Mouse (Mus musculus): ENCODE results near the gene Filip1. TPM values are rescaled to one million over a fixed set of nuclear protein-coding genes. Genes with fewer than 3 reads are reported as not detected.

The Filip1 gene
- total and polyA plus RNA-seq, 3 experiments, result 0.71 to 1.5 (median 1.3) TPM

DNA sequence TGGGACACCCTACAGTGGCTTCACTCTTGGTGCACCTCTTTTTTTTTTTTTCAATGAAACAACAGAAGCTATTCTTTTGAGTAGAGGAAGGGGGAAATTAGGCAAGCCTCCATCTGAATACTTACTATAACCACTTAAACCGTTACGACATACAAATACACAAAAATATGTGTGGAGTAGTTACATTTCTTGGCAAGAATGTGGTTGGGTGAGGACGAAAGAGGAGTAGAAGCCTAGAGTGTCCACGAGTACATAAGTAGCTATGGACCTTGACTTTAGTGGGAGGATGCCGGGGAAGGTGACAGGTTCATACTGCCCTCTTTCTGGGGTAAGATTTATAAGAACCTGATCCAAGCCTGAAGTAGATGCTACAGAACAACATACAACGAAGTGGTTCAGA is 15.4 kb downstream of the Filip1 start:
- Histone ChIP-seq H3K79me2 (replicated peaks; ENCODE audit: control insufficient read depth, extremely low read depth, insufficient read depth, poor library complexity, severe bottlenecking) (no peaks in the 10 kb centered on the region), H3K9me3 (replicated peaks; ENCODE audit: low read length) (no peaks in the 10 kb centered on the region), H3K4me3 (replicated peaks in 1 of 3; ENCODE audit: low read depth in 2 of 3, low read length in 2 of 3, poor library complexity in 1 of 3) (no peak overlapping the region), H3K4me2 (ENCODE audit: insufficient read depth, low read depth, poor library complexity, severe bottlenecking) (peak overlapping the region; percentile 15; the same call in 1 of the 2 replicates), H3K9ac (ENCODE audit: insufficient read depth, low read depth) (no peak overlapping the region), H3K27me3 (replicated peaks) (no peaks in the 10 kb centered on the region), H3K27ac (ENCODE audit: insufficient read depth, low read depth) (no peak overlapping the region), H3K36me3 (replicated peaks in 1 of 2; ENCODE audit: control insufficient read depth in 1 of 2, insufficient read depth in 1 of 2, low read length in 1 of 2) (no peaks in the 10 kb centered on the region), H3K4me1 (ENCODE audit: control insufficient read depth in 1 of 2, insufficient read depth in 2 of 2) (no peaks in the 10 kb centered on the region)
- in situ Hi-C loops (cut with MboI; ENCODE audit: low pct_ligation_motif_present, low pct_unique_long_range_greater_than_20kb, low sequenced_read_pairs), result loop anchor here (25.0 kb wide), 1 partner anchor 110 kb away; no protein-coding TSS in a partner anchor
- TF ChIP-seq USF2 (conservative IDR thresholded peaks at IDR 0.05; ENCODE audit: low read depth, low read length) (no peak), ZNF384 (IDR thresholded peaks at IDR 0.05; ENCODE audit: low read depth, low read length) (0 out of 2 replicates have a peak, but pooled peaks have one; percentile 22)
- dilution Hi-C loops (cut with MboI; ENCODE audit: extremely low pct_ligation_motif_present, extremely low pct_unique_long_range_greater_than_20kb, low sequenced_read_pairs), result no loop called here
- DNase-seq (ENCODE audit: extremely low read depth), result no peak

DNA sequence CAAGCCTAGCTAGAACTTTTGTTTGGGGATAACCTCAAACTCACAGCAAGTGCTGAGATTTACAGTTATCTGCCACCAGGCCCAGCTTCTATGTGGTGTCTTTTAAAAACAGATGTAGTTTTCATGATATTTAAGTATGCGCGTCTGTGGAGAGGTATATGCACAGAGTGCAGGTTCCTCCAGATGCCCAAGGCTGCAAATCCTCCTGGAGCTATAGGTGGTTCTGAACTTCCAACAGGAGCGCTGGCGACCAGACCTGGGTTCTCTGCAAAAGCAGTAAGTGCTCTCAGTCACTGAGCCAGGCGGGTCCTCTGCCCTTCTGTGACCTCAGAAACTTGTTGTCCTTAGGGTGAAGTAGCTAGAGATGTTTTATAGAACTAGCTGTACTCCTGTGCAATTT is 18.4 kb downstream of the Filip1 start:
- in situ Hi-C loops (cut with MboI; ENCODE audit: low pct_ligation_motif_present, low pct_unique_long_range_greater_than_20kb, low sequenced_read_pairs), result loop anchor here (25.0 kb wide), 1 partner anchor 107 kb away; no protein-coding TSS in a partner anchor
- dilution Hi-C loops (cut with MboI; ENCODE audit: extremely low pct_ligation_motif_present, extremely low pct_unique_long_range_greater_than_20kb, low sequenced_read_pairs), result no loop called here

DNA sequence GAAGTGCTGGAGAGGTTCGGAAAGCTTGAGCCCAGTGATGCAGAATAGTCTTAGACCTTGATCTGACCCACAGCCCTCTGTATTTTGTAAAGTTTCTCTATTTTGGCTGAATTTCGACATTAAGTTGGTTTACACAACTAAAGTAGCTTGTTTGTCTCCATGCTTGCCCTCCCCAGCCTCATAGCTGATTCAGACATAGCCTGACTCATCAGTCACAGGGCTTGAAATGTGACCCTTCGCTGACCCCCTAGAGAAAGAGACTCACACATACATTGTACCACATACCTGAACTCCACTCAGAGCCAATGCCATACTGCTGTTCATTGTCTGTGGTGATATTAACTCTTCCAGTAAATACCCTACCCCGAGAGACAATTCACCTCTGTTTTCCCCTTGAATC is 19.6 kb downstream of the Filip1 start:
- Histone ChIP-seq H3K27ac (ENCODE audit: insufficient read depth, low read depth) (no peak overlapping the region), H3K36me3 (replicated peaks in 1 of 2; ENCODE audit: control insufficient read depth in 1 of 2, insufficient read depth in 1 of 2, low read length in 1 of 2) (no peaks in the 10 kb centered on the region), H3K9ac (ENCODE audit: insufficient read depth, low read depth) (no peak overlapping the region), H3K4me3 (replicated peaks in 1 of 3; ENCODE audit: low read depth in 2 of 3, low read length in 2 of 3, poor library complexity in 1 of 3) (no peak overlapping the region), H3K79me2 (replicated peaks; ENCODE audit: control insufficient read depth, extremely low read depth, insufficient read depth, poor library complexity, severe bottlenecking) (no peaks in the 10 kb centered on the region), H3K27me3 (replicated peaks) (no peaks in the 10 kb centered on the region), H3K4me2 (ENCODE audit: insufficient read depth, low read depth, poor library complexity, severe bottlenecking) (no peak overlapping the region), H3K9me3 (replicated peaks; ENCODE audit: low read length) (no peaks in the 10 kb centered on the region), H3K4me1 (ENCODE audit: control insufficient read depth in 1 of 2, insufficient read depth in 2 of 2) (peaks cover 0 to 5% of the 10 kb centered on the region in 2 experiments; a peak in 1 of 4 replicates)
- in situ Hi-C loops (cut with MboI; ENCODE audit: low pct_ligation_motif_present, low pct_unique_long_range_greater_than_20kb, low sequenced_read_pairs) (loop anchor here (25.0 kb wide), 1 partner anchor 106 kb away; no protein-coding TSS in a partner anchor), dilution Hi-C loops (cut with MboI; ENCODE audit: extremely low pct_ligation_motif_present, extremely low pct_unique_long_range_greater_than_20kb, low sequenced_read_pairs) (no loop called here)
- TF ChIP-seq UBTF (IDR thresholded peaks at IDR 0.05; ENCODE audit: low read depth, low read length) (no peak), ZNF384 (IDR thresholded peaks at IDR 0.05; ENCODE audit: low read depth, low read length) (no peak), HCFC1 (IDR thresholded peaks at IDR 0.05; ENCODE audit: low read depth, low read length) (no peak), KAT2A (IDR thresholded peaks at IDR 0.05; ENCODE audit: insufficient replicate concordance, low read length) (no peak), MAX (IDR thresholded peaks at IDR 0.05; ENCODE audit: low read length) (no peak)
- no peak for DNase-seq (ENCODE audit: extremely low read depth)

More for the DNA sequence above, 18.4 kb downstream of the Filip1 start:
- H3K9ac ChIP-seq (ENCODE audit: insufficient read depth, low read depth), result no peak overlapping the region
- no peaks in the 10 kb centered on the region for H3K9me3 ChIP-seq (replicated peaks; ENCODE audit: low read length)
- no peak overlapping the region for H3K4me2 ChIP-seq (ENCODE audit: insufficient read depth, low read depth, poor library complexity, severe bottlenecking)
- no peak for DNase-seq (ENCODE audit: extremely low read depth)
- no peak overlapping the region for H3K27ac ChIP-seq (ENCODE audit: insufficient read depth, low read depth)
- TF ChIP-seq MXI1 (IDR thresholded peaks at IDR 0.05; ENCODE audit: low read depth, low read length) (no peak), IRF4 (IDR thresholded peaks at IDR 0.05; ENCODE audit: low read depth, low read length) (no peak), POLR2A (IDR thresholded peaks at IDR 0.05; ENCODE audit: low read depth, low read length) (no peak), ZMIZ1 (IDR thresholded peaks at IDR 0.05; ENCODE audit: low read depth, low read length) (no peak), JUND (conservative IDR thresholded peaks at IDR 0.05; ENCODE audit: low read depth, low read length) (no peak), CHD1 (IDR thresholded peaks at IDR 0.05; ENCODE audit: low read depth, low read length) (no peak), POLR2AphosphoS2 (IDR thresholded peaks at IDR 0.05; ENCODE audit: low read depth, low read length) (no peak), MEF2A (IDR thresholded peaks at IDR 0.05; ENCODE audit: borderline replicate concordance, low read depth, low read length) (no peak), CTCF (conservative IDR thresholded peaks at IDR 0.05 in 1 of 2, IDR thresholded peaks at IDR 0.05 in 1 of 2; ENCODE audit: low read depth in 2 of 2, low read length in 2 of 2) (no peak), E2F4 (IDR thresholded peaks at IDR 0.05; ENCODE audit: insufficient replicate concordance, low read depth, low read length) (no peak), MAZ (IDR thresholded peaks at IDR 0.05; ENCODE audit: low read depth, low read length) (no peak), EP300 (IDR thresholded peaks at IDR 0.05; ENCODE audit: low read length) (no peak), MYC (IDR thresholded peaks at IDR 0.05; ENCODE audit: low read depth, low read length) (no peak), PAX5 (IDR thresholded peaks at IDR 0.05; ENCODE audit: low read length) (no peak), ZKSCAN1 (IDR thresholded peaks at IDR 0.05; ENCODE audit: borderline replicate concordance, low read depth, low read length) (no peak), ZC3H11A (IDR thresholded peaks at IDR 0.05; ENCODE audit: low read depth, low read length) (no peak), SIN3A (IDR thresholded peaks at IDR 0.05; ENCODE audit: low read length) (no peak)
- peaks cover 0 to 5% of the 10 kb centered on the region in 2 experiments; a peak in 1 of 4 replicates for H3K4me1 ChIP-seq (ENCODE audit: control insufficient read depth in 1 of 2, insufficient read depth in 2 of 2)
- H3K36me3 ChIP-seq (replicated peaks in 1 of 2; ENCODE audit: control insufficient read depth in 1 of 2, insufficient read depth in 1 of 2, low read length in 1 of 2), result no peaks in the 10 kb centered on the region
- no peak overlapping the region for H3K4me3 ChIP-seq (replicated peaks in 1 of 3; ENCODE audit: low read depth in 2 of 3, low read length in 2 of 3, poor library complexity in 1 of 3)
- H3K27me3 ChIP-seq (replicated peaks), result no peaks in the 10 kb centered on the region
- no peaks in the 10 kb centered on the region for H3K79me2 ChIP-seq (replicated peaks; ENCODE audit: control insufficient read depth, extremely low read depth, insufficient read depth, poor library complexity, severe bottlenecking)

Measured in CH12.LX (cell line).